Mouse (Mus musculus) ovary, postnatal 36 days (tissue): ENCODE measurements at regions not wholly inside any gene's neighbourhood (a gene's known extent, or its start where the extent isn't known, plus 50 kb on each side); places are given as distances from the start of the nearest gene placed in this dataset.

ENCODE experiments used
- DNase-seq: peaks from one replicate; pipeline ENCODE4 v3.0.0; 2022; ENCODE audit warnings: low spot score, mixed read lengths

- DNase-seq, result no peak
These were observed 110.5 kb upstream of the Egln3 start for GRCm38 (mm10) chr12:54314153-54314552.

- DNase-seq, result peak; percentile 49
These were observed 109.7 kb upstream of the Egln3 start for GRCm38 (mm10) chr12:54313211-54313845.

- no peak for DNase-seq
These were observed 109.0 kb upstream of the Egln3 start for GRCm38 (mm10) chr12:54312522-54313210.

GRCm38 (mm10) chr12:54311896-54312521 is 108.3 kb upstream of the Egln3 start:
- DNase-seq, result no peak

- no peak for DNase-seq
These were observed 106.2 kb upstream of the Egln3 start for GRCm38 (mm10) chr12:54309874-54310273.

GRCm38 (mm10) chr12:54309219-54309618 is 105.6 kb upstream of the Egln3 start:
- no peak for DNase-seq

GRCm38 (mm10) chr12:54305135-54305630 is 101.5 kb upstream of the Egln3 start:
- no peak for DNase-seq

- no peak for DNase-seq
These were observed 100.1 kb upstream of the Egln3 start for GRCm38 (mm10) chr12:54303746-54304145.

- no peak for DNase-seq
These were observed 95.8 kb upstream of the Egln3 start for GRCm38 (mm10) chr12:54299506-54299905.

GRCm38 (mm10) chr12:54293248-54293647 is 89.6 kb upstream of the Egln3 start:
- no peak for DNase-seq

GRCm38 (mm10) chr12:54290311-54290710 is 86.7 kb upstream of the Egln3 start:
- DNase-seq, result no peak

- DNase-seq, result no peak
These were observed 85.1 kb upstream of the Egln3 start for GRCm38 (mm10) chr12:54288747-54289146.

GRCm38 (mm10) chr12:54288041-54288502 is 84.4 kb upstream of the Egln3 start:
- DNase-seq, result no peak

GRCm38 (mm10) chr12:54286911-54287819 is 83.5 kb upstream of the Egln3 start:
- no peak for DNase-seq

- DNase-seq, result no peak
These were observed 80.0 kb upstream of the Egln3 start for GRCm38 (mm10) chr12:54283646-54284045.

GRCm38 (mm10) chr12:54283011-54283410 is 79.4 kb upstream of the Egln3 start:
- no peak for DNase-seq

GRCm38 (mm10) chr12:54282281-54282921 is 78.7 kb upstream of the Egln3 start:
- DNase-seq, result no peak

- no peak for DNase-seq
These were observed 76.8 kb upstream of the Egln3 start for GRCm38 (mm10) chr12:54280457-54280856.

- no peak for DNase-seq
These were observed 76.3 kb upstream of the Egln3 start for GRCm38 (mm10) chr12:54280001-54280400.

GRCm38 (mm10) chr12:54276978-54277537 is 73.4 kb upstream of the Egln3 start:
- no peak for DNase-seq

- no peak for DNase-seq
These were observed 69.8 kb upstream of the Egln3 start for GRCm38 (mm10) chr12:54273506-54273905.
